Mouse (Mus musculus): Measurements from ENCODE around the gene Gnmt. TPM values are rescaled to one million over a fixed set of nuclear protein-coding genes. Genes with fewer than 3 reads are reported as not detected.

Gnmt gene
- 3.2 and 3.7 TPM in 2 replicates for total RNA-seq (2023)

DNA sequence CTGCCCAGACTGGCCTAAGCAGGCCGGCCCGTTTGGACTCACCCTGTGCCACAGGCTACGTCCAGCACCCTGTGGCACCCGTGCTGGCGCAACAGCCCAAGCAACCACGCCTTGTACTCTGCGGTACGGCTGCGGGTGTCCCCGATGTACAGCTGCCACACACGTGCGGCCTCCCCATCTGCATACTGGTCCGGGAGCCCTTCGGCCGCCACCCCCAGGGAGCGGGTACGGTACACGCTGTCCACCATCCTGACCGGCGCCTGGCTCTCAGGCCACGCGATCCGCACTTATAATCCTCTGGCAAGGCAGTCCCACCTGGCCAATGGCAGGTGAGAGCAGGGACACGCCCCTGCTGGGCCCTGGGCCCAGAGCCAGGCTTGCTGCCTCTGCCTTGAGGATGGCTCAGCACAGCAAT lies at the start of gene Gnmt:
Gnmt (minus strand) TSS at position 265 of the 415 bp plus-strand sequence.

DNA sequence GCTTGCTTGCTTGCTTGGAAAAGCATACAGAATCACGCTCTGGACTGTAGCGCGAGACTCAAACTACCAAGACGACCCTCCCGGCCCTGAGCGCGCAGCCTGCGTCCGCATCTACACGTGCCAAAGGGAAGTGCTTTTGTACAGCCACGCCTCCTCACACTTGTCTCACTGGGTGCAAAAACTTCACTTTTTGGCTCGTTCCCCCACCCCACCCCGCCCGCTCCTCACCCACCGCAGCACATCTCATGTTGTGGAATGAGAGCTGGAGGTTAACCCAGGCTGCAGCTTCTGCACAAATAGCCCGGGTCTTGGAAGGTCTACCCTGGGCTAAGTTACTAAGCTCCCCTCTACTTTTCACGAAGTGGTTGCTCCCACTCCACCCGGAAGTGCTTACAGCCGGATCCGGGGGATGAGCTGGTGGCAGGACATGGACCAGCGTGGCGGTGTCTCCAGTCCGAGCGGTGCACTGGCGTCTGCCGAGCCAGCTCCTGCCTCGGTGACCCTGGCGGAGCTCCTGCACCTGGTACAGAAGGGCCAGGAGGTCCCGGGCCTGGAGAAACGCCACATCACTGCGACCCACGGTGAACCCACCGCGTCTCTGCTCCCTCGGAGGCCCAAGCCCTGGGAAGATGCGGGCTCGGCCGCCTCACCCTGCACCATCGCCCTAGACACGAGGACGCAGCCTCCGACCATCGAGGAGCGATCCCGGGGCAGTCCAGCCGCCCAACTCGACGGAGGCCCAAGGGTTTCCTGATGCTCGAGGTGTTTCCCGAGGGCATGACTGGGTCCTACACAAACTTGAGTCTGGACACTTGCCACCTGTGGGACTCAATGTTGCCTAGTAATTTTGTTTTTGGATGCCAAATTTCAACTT lies 43.7 kb upstream of the Gnmt start, which contains the start of gene 2310039H08Rik:
2310039H08Rik (plus strand) TSS at position 232 of the 874 bp plus-strand sequence.

DNA sequence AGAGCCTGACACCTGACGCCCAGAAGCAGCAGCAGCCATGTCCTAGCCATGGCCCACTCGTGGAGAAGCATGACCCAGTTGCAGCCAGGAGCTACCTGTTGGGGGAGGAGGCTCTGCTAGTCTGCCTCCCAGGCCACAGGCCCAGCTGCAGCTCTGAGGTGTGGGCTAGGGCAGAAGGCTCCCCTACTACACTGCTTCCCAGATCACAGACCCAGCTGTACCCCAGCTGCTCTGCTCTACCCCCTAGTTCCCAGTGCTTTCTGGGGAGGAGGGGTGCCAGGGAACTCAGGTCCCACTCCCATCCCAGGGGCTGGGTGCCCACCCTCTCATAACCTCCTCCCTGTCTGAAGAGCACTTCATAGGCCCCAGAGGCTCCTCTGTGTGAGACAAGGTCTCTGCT lies 34.6 kb upstream of the Gnmt start, which contains the start of gene Ptcra:
Ptcra (minus strand) TSS at position 169 of the 400 bp plus-strand sequence.

DNA sequence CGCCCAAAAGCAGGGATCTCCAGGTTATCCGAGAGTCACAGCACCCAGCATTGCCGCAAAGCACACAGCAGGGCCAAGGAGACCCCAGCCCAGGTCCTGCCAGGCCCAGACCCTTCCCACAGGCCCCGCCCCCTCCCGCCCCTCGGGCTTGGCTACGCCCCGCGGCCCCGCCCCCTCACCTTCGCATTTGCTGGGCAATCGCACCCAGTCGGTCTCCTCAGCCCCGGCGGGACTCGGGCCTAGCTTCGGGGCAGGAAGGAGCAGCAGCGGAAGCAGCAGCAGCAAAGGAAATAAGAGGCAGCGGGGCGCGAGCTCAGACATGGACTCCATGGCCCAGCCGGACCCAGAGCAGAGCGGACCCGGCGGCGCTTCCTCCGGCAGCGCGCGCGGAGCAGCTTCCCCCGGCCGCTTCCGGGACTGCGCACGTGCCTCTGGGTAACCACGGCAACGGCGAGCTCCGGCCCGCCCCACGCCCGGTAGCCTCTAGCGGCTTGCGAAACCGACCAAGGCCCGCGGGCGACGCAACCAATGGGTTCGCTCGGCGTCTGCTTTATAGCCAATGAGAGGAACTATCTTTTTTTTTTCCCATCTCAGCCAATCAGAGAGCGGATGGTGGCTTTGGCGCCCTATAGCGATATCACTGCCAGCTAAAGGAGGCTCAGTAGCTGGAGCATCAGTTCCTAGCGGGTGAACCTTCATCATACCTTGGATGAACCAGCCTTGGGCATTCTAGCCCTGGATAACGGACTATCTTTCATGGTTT lies 23.0 kb upstream of the Gnmt start, which contains the start of gene Cnpy3:
Cnpy3 (minus strand) TSS at position 421 of the 763 bp plus-strand sequence.

DNA sequence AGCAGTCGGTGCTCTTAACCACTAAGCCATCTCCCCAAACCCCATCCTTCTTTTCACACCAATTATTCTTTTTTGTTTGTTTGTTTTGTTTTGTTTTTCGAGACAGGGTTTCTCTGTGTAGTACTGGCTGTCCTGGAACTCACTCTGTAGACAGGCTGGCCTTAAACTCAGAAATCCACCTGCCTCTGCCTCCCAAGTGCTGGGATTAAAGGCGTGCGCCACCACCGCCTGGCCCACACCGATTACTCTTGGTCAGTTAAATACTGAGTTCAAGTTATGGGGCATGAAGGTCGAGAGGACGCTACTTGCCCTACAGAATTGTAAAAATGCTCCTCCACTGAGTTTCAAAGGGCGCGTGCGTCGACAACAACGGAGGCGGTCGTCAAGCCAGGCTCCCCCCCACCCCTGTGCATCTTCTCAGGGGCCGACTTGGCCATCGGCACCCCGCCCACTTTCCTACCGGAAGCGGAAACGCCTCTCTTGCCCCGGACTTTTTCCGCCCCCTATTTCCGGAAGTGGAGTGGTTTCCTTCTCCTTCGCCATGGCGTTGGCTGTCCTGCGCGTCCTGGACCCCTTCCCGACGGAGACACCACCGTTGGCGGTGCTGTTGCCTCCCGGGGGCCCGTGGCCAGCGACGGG lies 17.9 kb downstream of the Gnmt start, which contains the start of gene Pex6:
Pex6 (plus strand) TSS at position 505 of the 639 bp plus-strand sequence.

DNA sequence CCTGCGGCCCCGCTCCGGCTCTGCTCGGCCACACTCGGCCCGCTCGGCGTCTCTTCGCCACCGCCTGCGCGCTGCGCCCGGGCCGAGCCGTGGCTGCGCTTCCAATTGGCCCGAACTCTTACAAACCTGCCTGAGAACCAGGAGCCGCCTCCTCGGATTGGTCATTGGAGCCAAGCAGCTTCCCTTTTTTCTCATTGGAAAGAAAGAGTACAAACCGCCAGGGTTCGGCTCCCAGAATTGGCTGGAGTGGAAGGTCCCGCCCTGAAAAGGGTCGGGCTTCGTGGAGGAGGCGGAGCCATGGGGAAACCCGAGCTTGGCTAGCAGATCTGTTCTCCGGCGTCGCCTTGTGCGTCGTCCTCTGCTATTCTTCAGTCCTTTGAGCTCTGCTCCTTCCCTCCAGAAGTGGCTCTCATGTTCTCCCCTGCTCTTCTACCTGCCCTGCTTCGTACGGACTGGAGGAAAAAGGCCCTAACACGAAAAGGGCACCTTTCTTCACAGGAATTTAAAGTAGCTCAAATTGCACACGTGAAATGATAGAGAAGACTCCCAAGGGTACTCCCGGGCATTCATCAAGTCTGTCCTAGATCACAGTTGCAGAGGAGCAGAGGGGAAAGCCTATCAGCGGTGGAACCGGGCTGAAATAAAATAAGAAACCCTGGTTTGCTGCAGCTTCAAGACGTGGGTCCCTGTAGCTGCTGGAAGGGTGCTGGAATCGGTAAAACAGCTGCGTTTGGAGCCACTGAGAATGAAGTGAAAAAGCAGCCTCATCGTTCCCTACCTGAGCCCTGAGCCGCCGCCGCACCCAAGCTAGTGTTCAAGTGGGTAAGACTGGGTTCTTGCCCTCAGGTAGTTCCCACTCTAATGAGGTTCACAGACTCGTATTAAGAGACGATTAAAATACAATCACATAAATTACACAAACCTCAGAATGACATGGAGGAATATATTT lies 23.8 kb downstream of the Gnmt start, which contains the start of gene Ppp2r5d:
Ppp2r5d (minus strand) TSS at position 225 of the 949 bp plus-strand sequence.

DNA sequence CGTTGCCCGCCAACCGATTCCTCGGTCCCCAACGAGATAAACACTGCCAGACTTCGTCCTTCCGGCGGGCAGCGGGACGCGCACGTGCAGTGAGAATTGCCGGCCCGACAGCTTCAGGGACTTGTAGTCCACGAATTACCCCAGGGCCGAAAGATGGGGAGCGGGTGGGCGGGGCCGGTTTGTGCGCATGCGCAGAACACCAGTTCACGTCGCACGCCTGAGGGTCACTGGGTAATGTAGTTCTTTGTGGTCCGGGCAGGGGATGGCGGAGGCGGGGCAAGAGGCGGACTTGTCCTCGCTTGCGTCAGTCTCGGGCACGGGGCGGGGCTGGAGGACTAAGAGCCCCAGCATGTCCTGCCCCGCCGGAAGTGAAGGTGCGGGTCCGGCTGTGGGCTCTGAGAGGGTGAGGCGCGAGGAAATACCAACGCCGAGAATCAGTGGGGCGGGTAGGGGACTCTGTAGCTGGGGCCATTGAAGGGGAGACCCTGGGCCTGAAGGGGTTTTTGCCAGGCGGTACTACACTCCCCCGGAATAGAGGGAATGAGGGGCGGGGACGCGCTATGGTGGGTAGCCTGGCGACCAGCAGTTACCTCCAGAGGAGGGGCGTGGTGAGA lies 48.1 kb downstream of the Gnmt start, which contains the start of gene Klhdc3:
Klhdc3 (minus strand) TSS at position 155 of the 614 bp plus-strand sequence.

DNA sequence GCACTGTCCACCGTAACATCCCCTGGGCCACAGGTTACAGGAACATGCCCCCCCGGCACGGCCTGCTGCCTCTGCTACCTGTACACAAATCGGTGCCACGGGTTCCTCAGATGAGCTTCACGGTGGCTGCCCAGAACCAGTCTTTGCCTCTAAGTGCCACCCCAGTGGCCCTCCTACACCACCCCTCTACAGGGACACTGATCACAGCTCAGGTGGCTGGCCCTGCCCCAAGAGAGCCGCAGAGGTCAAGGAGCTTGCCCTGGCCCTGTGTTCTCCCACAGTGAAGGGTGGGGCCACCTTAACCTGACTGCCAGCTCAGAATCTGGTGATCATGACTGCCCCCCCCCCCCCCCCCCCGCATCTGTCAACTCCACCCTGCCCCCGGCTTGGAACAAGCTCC lies 50.6 kb downstream of the Gnmt start, which contains the start of gene Mea1:
Mea1 (plus strand) TSS at position 378 of the 400 bp plus-strand sequence.

Other genes starting within 250 kb of the Gnmt start
- not detected in 2 replicates for gene Ttbk1, start 241.5 kb downstream of the Gnmt start, total RNA-seq (2023)
- 2.2 and 2.4 TPM in 2 replicates for gene Dnph1, start 232.5 kb downstream of the Gnmt start, total RNA-seq (2023)
- 3.0 and 4.5 TPM in 2 replicates for gene Cul9, start 182.8 kb downstream of the Gnmt start, total RNA-seq (2023)
- 41.9 and 58.0 TPM in 2 replicates for gene Srf, start 173.0 kb downstream of the Gnmt start, total RNA-seq (2023)
- gene Ptk7, start 99.7 kb downstream of the Gnmt start, total RNA-seq (2023), result 0.11 and 0.38 TPM in 2 replicates
- gene Klc4, start 83.1 kb downstream of the Gnmt start, total RNA-seq (2023), result 28.2 and 32.4 TPM in 2 replicates
- gene Mrpl2, start 82.9 kb downstream of the Gnmt start, total RNA-seq (2023), result 15.6 and 21.9 TPM in 2 replicates
- 1.2 and 3.0 TPM in 2 replicates for gene Cul7, start 78.8 kb downstream of the Gnmt start, total RNA-seq (2023)
- gene Rrp36, start 54.8 kb downstream of the Gnmt start, total RNA-seq (2023), result 8.5 and 14.2 TPM in 2 replicates
- 34.1 and 39.8 TPM in 2 replicates for gene Mea1, start 50.4 kb downstream of the Gnmt start, total RNA-seq (2023)
- 37.8 and 49.3 TPM in 2 replicates for gene Klhdc3, start 48.3 kb downstream of the Gnmt start, total RNA-seq (2023)
- 26.0 and 27.5 TPM in 2 replicates for gene Ppp2r5d, start 24.1 kb downstream of the Gnmt start, total RNA-seq (2023)
- gene Pex6, start 17.7 kb downstream of the Gnmt start, total RNA-seq (2023), result 18.7 and 24.4 TPM in 2 replicates
- gene Cnpy3, start 23.0 kb upstream of the Gnmt start, total RNA-seq (2023), result 77.2 and 118 TPM in 2 replicates
- gene Ptcra, start 34.5 kb upstream of the Gnmt start, total RNA-seq (2023), result not detected in 2 replicates
- 8.1 and 10.7 TPM in 2 replicates for gene 2310039H08Rik, start 43.5 kb upstream of the Gnmt start, total RNA-seq (2023)
- 36.0 and 45.6 TPM in 2 replicates for gene Rpl7l1, start 53.5 kb upstream of the Gnmt start, total RNA-seq (2023)
- gene Bicral, start 129.3 kb upstream of the Gnmt start, total RNA-seq (2023), result 26.0 and 32.4 TPM in 2 replicates
- 13.0 and 20.4 TPM in 2 replicates for gene Tbcc, start 161.5 kb upstream of the Gnmt start, total RNA-seq (2023)
- not detected in 2 replicates for gene Prph2, start 181.3 kb upstream of the Gnmt start, total RNA-seq (2023)